Mouse (Mus musculus) urinary bladder, postnatal 25 days (tissue): ENCODE data around the gene Olfr1219.

Experiments used
- DNase-seq: peaks from one replicate; pipeline ENCODE4 v3.0.0; 2022; ENCODE audit warnings: low spot score

The Olfr1219 gene

GRCm38 (mm10) chr2:89083413-89083812, at the start of gene Olfr1219:
Gene Olfr1219 (minus strand): TSS chr2:89083513.
- DNase-seq, result no peak

GRCm38 (mm10) chr2:89132954-89133353, 49.6 kb upstream of the Olfr1219 start, which contains the start of gene Olfr1222:
Gene Olfr1222 (minus strand): TSS chr2:89133054.
- DNase-seq, result no peak

- no peak for DNase-seq
Measured at GRCm38 (mm10) chr2:89117183-89117582, 33.9 kb upstream of the Olfr1219 start, which contains the start of gene Olfr1221. Gene Olfr1221 (minus strand): TSS chr2:89117283.

- DNase-seq, result no peak
Measured at GRCm38 (mm10) chr2:89106735-89107134, 23.4 kb upstream of the Olfr1219 start, which contains the start of gene Olfr1220. Gene Olfr1220 (minus strand): TSS chr2:89106835.

GRCm38 (mm10) chr2:89105651-89106050, 22.3 kb upstream of the Olfr1219 start:
- DNase-seq, result no peak

- DNase-seq, result no peak
Measured at GRCm38 (mm10) chr2:89093848-89094247, 10.5 kb upstream of the Olfr1219 start.

GRCm38 (mm10) chr2:89081487-89081886, 1.8 kb downstream of the Olfr1219 start:
- DNase-seq, result no peak

- DNase-seq, result no peak
Measured at GRCm38 (mm10) chr2:89061087-89061486, 22.2 kb downstream of the Olfr1219 start, which contains the start of gene Olfr1218. Gene Olfr1218 (minus strand): TSS chr2:89061187.

GRCm38 (mm10) chr2:89031965-89032364, 51.3 kb downstream of the Olfr1219 start, which contains the start of gene Olfr1217:
Gene Olfr1217 (minus strand): TSS chr2:89032065.
- no peak for DNase-seq
